Mouse (Mus musculus): ENCODE measurements around the gene Syngap1. TPM values are rescaled to one million over a fixed set of nuclear protein-coding genes. Genes with fewer than 3 reads are reported as not detected.
A peak's percentile ranks its signal among the peaks of the same experiment; 100 is the strongest.
"Not testable (repeated sequence)": the region's sequence is repeated elsewhere in the genome, so short reads cannot be mapped to it uniquely, and the experiment has no call there.

Gene Syngap1
- 14.8 and 16.8 TPM in 2 replicates for polyA plus RNA-seq (2012; rRNA removed)

DNA sequence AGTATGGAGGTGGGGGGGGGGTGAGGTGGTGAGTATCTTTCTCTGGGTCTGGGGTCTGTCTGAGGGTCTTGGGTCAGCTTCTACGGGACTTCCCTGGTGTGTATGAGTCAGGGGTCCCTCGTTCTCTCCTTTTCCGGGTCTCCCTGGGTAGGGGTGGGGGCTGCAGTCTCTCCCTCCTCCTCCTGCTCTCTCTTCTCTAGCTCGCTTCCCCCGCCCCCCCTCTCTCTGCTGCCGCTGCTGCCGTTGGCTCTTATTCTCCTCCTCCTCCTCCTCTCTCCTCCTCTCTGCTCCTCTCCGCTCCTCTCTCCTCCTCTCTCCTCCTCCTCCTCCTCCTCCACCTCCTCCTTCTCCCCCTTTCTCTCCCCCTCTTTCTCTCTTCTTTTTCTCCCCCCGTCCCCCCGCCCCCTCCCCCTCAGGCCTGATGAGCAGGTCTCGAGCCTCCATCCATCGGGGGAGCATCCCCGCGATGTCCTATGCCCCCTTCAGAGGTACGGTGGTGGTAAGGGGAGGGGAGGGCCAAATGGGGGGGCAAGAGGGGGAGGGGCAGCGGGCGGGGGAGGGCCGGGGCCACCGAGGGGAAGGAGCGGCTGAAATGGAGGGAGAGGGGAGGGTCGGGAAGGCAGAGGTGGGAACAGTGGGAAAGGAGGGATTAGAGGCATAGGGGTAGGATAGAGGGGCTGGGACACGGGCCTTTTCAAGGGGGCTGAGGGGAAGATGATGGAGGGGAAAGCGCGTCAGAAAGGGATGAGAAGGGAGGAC lies at the start of gene Syngap1:
Gene Syngap1, plus strand, starts transcription at position 223 of the 759 bp plus-strand sequence.
- DNase-seq, result no peak
- H3K4me3 ChIP-seq (ENCODE audit: insufficient read depth, low read depth, low read length), result peak within 1 kb of the TSS; percentile 77

DNA sequence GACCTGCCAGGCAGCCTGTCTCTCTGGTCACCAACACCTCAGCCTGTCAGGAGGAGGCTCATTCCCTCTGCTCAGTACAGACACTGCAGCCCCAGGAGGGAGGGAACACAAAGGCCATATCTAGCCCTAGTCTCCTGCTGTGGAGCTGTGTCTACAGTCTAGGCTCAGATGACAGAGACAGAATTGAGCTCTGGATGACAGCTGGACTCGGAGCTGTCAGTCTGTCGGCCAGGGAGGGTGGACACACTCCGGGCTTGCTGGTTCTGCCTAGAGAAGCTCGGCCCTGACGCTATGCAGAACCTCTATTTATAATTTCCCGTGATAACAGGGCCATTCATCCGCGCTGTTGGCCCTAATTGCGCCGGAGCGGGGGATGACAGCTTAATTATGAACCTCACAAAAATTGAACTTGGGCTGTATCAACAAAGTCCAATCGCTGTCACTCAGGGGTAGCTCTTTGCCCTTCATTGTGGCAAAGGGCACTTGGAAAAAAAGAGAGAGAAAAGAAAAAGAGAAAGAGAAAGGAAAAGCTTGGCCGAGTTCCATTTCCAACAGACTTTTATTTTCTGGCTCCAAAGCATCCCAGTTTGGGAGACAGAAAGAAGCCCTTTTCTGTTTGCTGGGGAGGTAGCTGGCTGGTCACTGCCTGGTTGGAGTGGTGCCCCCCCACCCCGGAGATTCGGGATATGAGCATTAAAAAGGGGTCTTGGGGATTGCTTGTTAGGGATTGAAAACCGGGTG lies 48.2 kb upstream of the Syngap1 start:
- Histone ChIP-seq H3K27me3 (replicated peaks; ENCODE audit: control insufficient read depth, insufficient read depth, low read length) (no peaks in the 10 kb centered on the region), H3K4me1 (ENCODE audit: control insufficient read depth, insufficient read depth, low read length) (no peaks in the 10 kb centered on the region), H3K4me3 (ENCODE audit: insufficient read depth, low read depth, low read length) (no peak overlapping the region), H3K27ac (ENCODE audit: insufficient read depth, low read depth, low read length) (no peak overlapping the region), H3K36me3 (ENCODE audit: control insufficient read depth, insufficient read depth, low read length) (no peaks in the 10 kb centered on the region)
- 43% methylated on average over 16 of the region's 16 CpGs for WGBS
- TF ChIP-seq POLR2A (IDR thresholded peaks at IDR 0.05; ENCODE audit: low read depth, low read length), result no peak
- TF ChIP-seq CTCF (conservative IDR thresholded peaks at IDR 0.05; ENCODE audit: insufficient read depth, insufficient read length, low read depth, low read length), result no peak
- DNase-seq, result peak; percentile 38

More for the DNA sequence above, at the start of gene Syngap1:
- Histone ChIP-seq H3K27me3 (replicated peaks; ENCODE audit: control insufficient read depth, insufficient read depth, low read length) (no peaks in the 10 kb centered on the region), H3K4me1 (ENCODE audit: control insufficient read depth, insufficient read depth, low read length) (peaks cover 6% of the 10 kb centered on the region; the same call in 1 of the 2 replicates), H3K36me3 (ENCODE audit: control insufficient read depth, insufficient read depth, low read length) (no peaks in the 10 kb centered on the region), H3K27ac (ENCODE audit: insufficient read depth, low read depth, low read length) (peak within 1 kb of the TSS; percentile 69)
- 8% methylated on average over 15 of the region's 24 CpGs for WGBS
- TF ChIP-seq CTCF (conservative IDR thresholded peaks at IDR 0.05; ENCODE audit: insufficient read depth, insufficient read length, low read depth, low read length) (no peak), POLR2A (IDR thresholded peaks at IDR 0.05; ENCODE audit: low read depth, low read length) (no peak)

DNA sequence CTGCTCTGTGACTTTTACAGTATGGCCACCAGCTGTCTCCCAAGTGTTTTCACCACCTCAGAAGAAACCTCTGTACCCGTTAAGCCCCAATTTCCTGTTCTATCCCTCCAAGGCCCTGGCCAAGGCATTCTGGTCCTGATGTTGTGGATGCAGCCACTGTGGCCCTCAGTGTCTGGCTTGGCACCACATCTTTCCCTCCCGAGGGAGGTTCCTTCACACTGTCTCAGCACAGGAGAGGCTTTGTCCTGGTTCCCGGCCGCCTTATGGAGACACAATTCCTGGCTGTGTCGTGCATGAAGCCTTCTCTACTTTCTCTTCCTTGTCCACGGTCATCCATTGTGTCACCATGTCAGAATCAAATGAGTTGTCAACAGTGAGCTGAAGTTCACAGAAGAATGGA lies 47.6 kb upstream of the Syngap1 start:
- WGBS, result 62% methylated on average over 6 of the region's 6 CpGs
- no peaks in the 10 kb centered on the region for H3K4me1 ChIP-seq (ENCODE audit: control insufficient read depth, insufficient read depth, low read length)
- no peak overlapping the region for H3K4me3 ChIP-seq (ENCODE audit: insufficient read depth, low read depth, low read length)
- TF ChIP-seq CTCF (conservative IDR thresholded peaks at IDR 0.05; ENCODE audit: insufficient read depth, insufficient read length, low read depth, low read length) (no peak), POLR2A (IDR thresholded peaks at IDR 0.05; ENCODE audit: low read depth, low read length) (no peak)
- no peak overlapping the region for H3K27ac ChIP-seq (ENCODE audit: insufficient read depth, low read depth, low read length)
- no peak for DNase-seq
- no peaks in the 10 kb centered on the region for H3K27me3 ChIP-seq (replicated peaks; ENCODE audit: control insufficient read depth, insufficient read depth, low read length)
- no peaks in the 10 kb centered on the region for H3K36me3 ChIP-seq (ENCODE audit: control insufficient read depth, insufficient read depth, low read length)

DNA sequence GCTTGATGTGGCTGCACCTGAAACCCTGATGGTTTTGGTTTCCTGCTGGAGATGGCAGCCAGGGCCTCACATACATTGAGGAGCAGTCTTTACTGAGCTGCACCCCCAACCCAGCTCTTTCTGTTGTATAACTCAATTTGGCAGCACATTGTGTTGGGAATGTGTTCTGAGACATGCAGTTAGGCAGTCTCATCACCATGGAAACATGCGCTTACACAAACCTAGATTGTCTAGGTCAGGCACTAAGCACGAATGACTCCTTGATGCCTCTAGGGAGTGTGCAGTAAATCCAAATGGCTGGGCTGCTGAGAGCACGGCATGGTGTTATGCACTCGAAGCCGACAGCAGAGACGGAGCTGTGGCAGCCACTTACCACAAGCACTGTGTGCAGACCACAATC lies 46.7 kb upstream of the Syngap1 start:
- Histone ChIP-seq H3K4me3 (ENCODE audit: insufficient read depth, low read depth, low read length) (no peak overlapping the region), H3K27me3 (replicated peaks; ENCODE audit: control insufficient read depth, insufficient read depth, low read length) (no peaks in the 10 kb centered on the region), H3K27ac (ENCODE audit: insufficient read depth, low read depth, low read length) (no peak overlapping the region), H3K4me1 (ENCODE audit: control insufficient read depth, insufficient read depth, low read length) (no peaks in the 10 kb centered on the region), H3K36me3 (ENCODE audit: control insufficient read depth, insufficient read depth, low read length) (no peaks in the 10 kb centered on the region)
- TF ChIP-seq POLR2A (IDR thresholded peaks at IDR 0.05; ENCODE audit: low read depth, low read length), result no peak
- no peak for TF ChIP-seq CTCF (conservative IDR thresholded peaks at IDR 0.05; ENCODE audit: insufficient read depth, insufficient read length, low read depth, low read length)
- DNase-seq, result no peak
- 63% methylated on average over 6 of the region's 6 CpGs for WGBS

DNA sequence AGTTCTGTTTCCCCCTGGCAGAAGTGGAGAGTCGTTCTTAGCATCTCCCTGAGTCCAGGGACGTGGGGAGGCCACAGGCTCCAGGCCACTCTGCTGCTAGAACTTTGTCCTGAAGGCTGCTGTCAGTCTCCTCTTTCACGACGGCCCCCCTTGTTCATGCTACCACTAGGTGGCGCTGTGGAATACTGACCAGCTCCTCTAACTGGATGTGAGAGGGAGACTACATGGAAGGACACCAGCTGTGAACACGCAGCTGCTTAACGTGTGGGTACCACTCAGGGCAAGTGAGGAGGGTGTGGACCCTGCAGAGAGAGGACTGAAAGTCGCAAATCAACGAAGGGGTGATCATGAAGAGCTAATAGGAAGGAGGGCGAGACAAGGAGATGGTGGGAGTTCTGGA lies 45.5 kb upstream of the Syngap1 start:
- Histone ChIP-seq H3K27me3 (replicated peaks; ENCODE audit: control insufficient read depth, insufficient read depth, low read length) (no peaks in the 10 kb centered on the region), H3K4me1 (ENCODE audit: control insufficient read depth, insufficient read depth, low read length) (no peaks in the 10 kb centered on the region), H3K36me3 (ENCODE audit: control insufficient read depth, insufficient read depth, low read length) (no peaks in the 10 kb centered on the region), H3K27ac (ENCODE audit: insufficient read depth, low read depth, low read length) (no peak overlapping the region), H3K4me3 (ENCODE audit: insufficient read depth, low read depth, low read length) (no peak overlapping the region)
- 14% methylated on average over 10 of the region's 10 CpGs for WGBS
- DNase-seq, result peak; percentile 79
- TF ChIP-seq CTCF (conservative IDR thresholded peaks at IDR 0.05; ENCODE audit: insufficient read depth, insufficient read length, low read depth, low read length), result peak; percentile 85
- TF ChIP-seq POLR2A (IDR thresholded peaks at IDR 0.05; ENCODE audit: low read depth, low read length), result no peak

DNA sequence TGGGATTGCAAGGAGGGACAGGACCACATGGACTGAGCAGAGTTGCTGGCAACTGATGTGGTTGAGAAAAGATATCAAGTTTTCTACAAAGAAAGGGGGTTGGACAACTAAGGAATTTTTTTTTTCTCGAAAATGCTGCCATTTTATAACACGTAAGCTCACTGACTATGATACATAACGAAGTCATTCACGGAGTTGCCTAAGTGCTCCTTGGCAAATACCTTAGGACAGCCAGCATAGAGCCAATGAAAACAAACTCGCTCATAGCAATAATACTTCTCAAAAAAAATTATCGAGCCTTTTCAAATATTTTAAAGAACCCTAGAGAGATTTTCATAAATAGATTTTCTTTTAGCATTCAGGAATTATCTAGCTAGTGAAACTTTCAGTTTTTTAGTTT lies 40.1 kb upstream of the Syngap1 start:
- WGBS, result 80% methylated on average over 6 of the region's 6 CpGs
- DNase-seq, result no peak
- no peak overlapping the region for H3K4me3 ChIP-seq (ENCODE audit: insufficient read depth, low read depth, low read length)
- no peaks in the 10 kb centered on the region for H3K27me3 ChIP-seq (replicated peaks; ENCODE audit: control insufficient read depth, insufficient read depth, low read length)
- H3K4me1 ChIP-seq (ENCODE audit: control insufficient read depth, insufficient read depth, low read length), result no peaks in the 10 kb centered on the region
- no peak overlapping the region for H3K27ac ChIP-seq (ENCODE audit: insufficient read depth, low read depth, low read length)
- H3K36me3 ChIP-seq (ENCODE audit: control insufficient read depth, insufficient read depth, low read length), result no peaks in the 10 kb centered on the region
- TF ChIP-seq CTCF (conservative IDR thresholded peaks at IDR 0.05; ENCODE audit: insufficient read depth, insufficient read length, low read depth, low read length), result no peak
- no peak for TF ChIP-seq POLR2A (IDR thresholded peaks at IDR 0.05; ENCODE audit: low read depth, low read length)

DNA sequence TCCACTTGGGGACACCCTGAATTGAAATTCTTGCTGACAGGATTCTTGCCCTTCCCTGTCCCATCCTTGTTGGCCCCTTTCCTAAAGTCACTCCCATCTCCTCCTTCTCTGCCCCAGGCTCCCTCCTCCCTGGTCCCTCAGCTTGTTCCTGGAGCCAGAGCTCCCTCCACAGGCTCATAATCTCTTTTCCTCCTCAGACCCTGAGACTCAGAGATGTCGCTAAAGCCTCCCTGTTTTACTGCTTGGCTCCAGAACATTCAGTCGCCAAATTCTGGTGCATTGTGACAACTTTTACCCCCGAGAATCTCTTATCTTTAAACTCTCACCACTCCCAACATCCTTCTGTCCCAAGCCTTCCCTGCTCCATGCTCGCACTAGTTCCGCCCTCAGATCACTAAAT lies 36.7 kb upstream of the Syngap1 start:
- no peaks in the 10 kb centered on the region for H3K4me1 ChIP-seq (ENCODE audit: control insufficient read depth, insufficient read depth, low read length)
- no peaks in the 10 kb centered on the region for H3K36me3 ChIP-seq (ENCODE audit: control insufficient read depth, insufficient read depth, low read length)
- H3K27ac ChIP-seq (ENCODE audit: insufficient read depth, low read depth, low read length), result no peak overlapping the region
- WGBS, result 51% methylated on average over 5 of the region's 5 CpGs
- H3K4me3 ChIP-seq (ENCODE audit: insufficient read depth, low read depth, low read length), result no peak overlapping the region
- no peak for DNase-seq
- TF ChIP-seq CTCF (conservative IDR thresholded peaks at IDR 0.05; ENCODE audit: insufficient read depth, insufficient read length, low read depth, low read length) (no peak), POLR2A (IDR thresholded peaks at IDR 0.05; ENCODE audit: low read depth, low read length) (no peak)
- H3K27me3 ChIP-seq (replicated peaks; ENCODE audit: control insufficient read depth, insufficient read depth, low read length), result no peaks in the 10 kb centered on the region

DNA sequence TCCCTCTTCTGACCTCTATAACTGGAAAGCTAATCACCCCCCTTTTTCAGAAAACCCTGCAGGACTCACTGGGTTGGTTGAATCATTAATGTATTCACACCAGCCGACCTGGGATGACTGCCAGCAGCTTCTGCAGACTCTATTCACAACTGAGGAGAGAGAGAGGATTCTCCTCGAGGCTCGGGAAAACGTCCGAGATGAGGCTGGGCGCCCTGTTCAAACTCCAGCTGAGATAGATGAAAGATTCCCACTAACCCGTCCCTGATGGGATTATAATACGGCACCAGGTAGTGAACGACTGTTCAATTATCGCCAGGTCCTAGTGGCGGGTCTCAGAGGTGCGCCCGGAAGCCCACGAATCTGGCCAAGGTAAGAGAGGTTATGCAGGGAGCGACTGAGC lies 33.5 kb upstream of the Syngap1 start:
- not testable (repeated sequence) for H3K4me3 ChIP-seq (ENCODE audit: insufficient read depth, low read depth, low read length)
- 64% methylated on average over 15 of the region's 15 CpGs for WGBS

More for the DNA sequence above, 33.5 kb upstream of the Syngap1 start:
- not testable (repeated sequence) for H3K27me3 ChIP-seq (replicated peaks; ENCODE audit: control insufficient read depth, insufficient read depth, low read length); H3K4me1 ChIP-seq (ENCODE audit: control insufficient read depth, insufficient read depth, low read length); H3K27ac ChIP-seq (ENCODE audit: insufficient read depth, low read depth, low read length); H3K36me3 ChIP-seq (ENCODE audit: control insufficient read depth, insufficient read depth, low read length)
- peak; percentile 76 for DNase-seq

All from kidney, adult 2 months (tissue).